In genomic region chr8:111968991-111969390, GRCm38 (mm10) we compare ENCODE assay signal across 17 mouse cellular contexts.
"Had no signal": no experiment of that assay in that cellular context is flagged by ENCODE, and none has a peak within 500 bp of the region (broad histone marks: within the 10 kb centered on the region; RNA-seq: fewer than 3 reads in every experiment).

No protein-coding gene starts in this region.

- DNase-seq: kidney, adult 2 months; kidney, postnatal 10 days; kidney, postnatal 36 days; layer of hippocampus, postnatal 36 days; liver; lung, adult 18-20 months; lung, postnatal 10 days; lung, postnatal 36 days; retina, postnatal 1 day; right cerebral cortex, postnatal 25 days; spleen, adult 18-20 months; thymus, adult 2 months; thymus, postnatal 14 days; thymus, postnatal 4 days had no signal

- ATAC-seq: intestine, postnatal 0 days; liver, embryonic 12.5 days; midbrain, embryonic 15.5 days had no signal
